Mouse (Mus musculus) limb, embryonic 14.5 days (tissue): Measurements from ENCODE around the gene Cltc. TPM values are rescaled to one million over a fixed set of nuclear protein-coding genes. Genes with fewer than 3 reads are reported as not detected.

Experiments used
- ATAC-seq: fragments of 200-750 bp; cut with Nextera tagmentation; 2 replicates; pipeline ENCODE4 v1.8.0; 2017; ENCODE audit warnings: low read depth, moderate number of reproducible peaks, moderate TSS enrichment; ENCODE audit not compliant: low FRiP score
- DNase-seq: peaks from one replicate; pipeline ENCODE4 v3.0.0-alpha.2; 2015; ENCODE audit warnings: low spot score
- H3K27ac ChIP-seq: fragments of 300-500 bp; sonication (generic); replicated peaks from 2 replicates; pipeline ENCODE4 v1.5.1; 2014; ENCODE audit warnings: low read depth, mild to moderate bottlenecking, low read length, moderate library complexity, mixed read lengths
- H3K27me3 ChIP-seq: fragments of 300-500 bp; sonication (generic); 2 replicates; pipeline ENCODE4 v1.6.1; 2014; ENCODE audit warnings: low read length, mixed read lengths; ENCODE audit not compliant: control insufficient read depth, insufficient read depth
- H3K36me3 ChIP-seq: fragments of 300-500 bp; sonication (generic); 2 replicates; pipeline ENCODE4 v1.6.1; 2014; ENCODE audit warnings: mild to moderate bottlenecking, low read length, moderate library complexity, mixed read lengths; ENCODE audit not compliant: control insufficient read depth, insufficient read depth
- H3K4me1 ChIP-seq: fragments of 300-500 bp; sonication (generic); 2 replicates; pipeline ENCODE4 v1.6.1; 2014; ENCODE audit warnings: antibody characterized with exemption, low read length, mixed read lengths; ENCODE audit not compliant: control insufficient read depth, insufficient read depth
- H3K4me2 ChIP-seq: fragments of 300-500 bp; sonication (generic); replicated peaks from 2 replicates; pipeline ENCODE4 v1.6.1; 2014; ENCODE audit warnings: low read depth, mild to moderate bottlenecking, low read length, moderate library complexity; ENCODE audit not compliant: severe bottlenecking
- H3K4me3 ChIP-seq: fragments of 300-500 bp; sonication (generic); replicated peaks from 2 replicates; pipeline ENCODE4 v1.5.1; 2014; ENCODE audit warnings: low read length
- H3K9ac ChIP-seq: fragments of 300-500 bp; sonication (generic); 2 replicates; pipeline ENCODE4 v1.6.1; 2014; ENCODE audit warnings: mild to moderate bottlenecking, low read depth, low read length, moderate library complexity; ENCODE audit not compliant: severe bottlenecking
- H3K9me3 ChIP-seq: fragments of 300-500 bp; sonication (generic); 2 replicates; pipeline ENCODE4 v1.6.1; 2016; ENCODE audit warnings: low read length; ENCODE audit not compliant: control insufficient read depth
- POLR2A ChIP-seq: fragments of 200-500 bp; IDR thresholded peaks from 2 replicates; pipeline ENCODE4 v1.8.0; 2012; ENCODE audit warnings: inconsistent platforms, mild to moderate bottlenecking, moderate library complexity, borderline replicate concordance; ENCODE audit not compliant: insufficient read depth, insufficient read length; ENCODE audit errors: extremely low read depth
- WGBS: fragments of 180-500 bp; shearing (Covaris S2); extraction: QIAGEN DNeasy Blood & Tissue Kit; methylation state at CpG from one replicate; pipeline ENCODE4 v1.1.7; 2014; 5-methylcytosine and 5-hydroxymethylcytosine counted together
- polyA plus RNA-seq, 2 experiments: library from polyadenylated mRNA; depleted of rRNA in 1 of 2; stranded (reverse) in 1 of 2; unstranded in 1 of 2; fragments of >200 nt; fragmentation: Nextera tagmentation in 1 of 2; extraction: Ambion mirVana in 1 of 2; gene quantifications; 2 replicates each; pipeline versions ENCODE4 v1.2.1 to v1.2.3; 2012 to 2014

Cltc gene
- polyA plus RNA-seq, 2 experiments, result 120 to 156 TPM

DNA sequence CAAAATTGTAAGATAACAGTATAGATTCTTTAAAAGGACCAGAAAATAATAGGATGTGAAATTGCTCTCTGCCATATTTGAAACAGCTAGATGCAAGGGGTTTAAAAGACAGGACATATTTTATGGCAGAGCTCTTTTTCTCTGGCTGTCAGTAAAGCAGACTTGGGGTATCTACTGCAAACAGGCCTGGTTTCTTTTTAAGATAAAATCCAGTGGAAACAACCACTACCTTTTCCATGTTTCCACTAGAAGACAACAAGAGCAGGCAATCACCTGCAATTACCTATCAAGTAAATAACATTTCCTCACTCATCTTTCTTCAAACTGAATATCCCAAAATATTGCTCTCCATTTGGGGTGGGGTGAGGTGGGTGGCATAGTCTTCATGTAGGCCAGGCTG is 93.4 kb downstream of the Cltc start:
- no peak for DNase-seq
- TF ChIP-seq POLR2A, result no peak

DNA sequence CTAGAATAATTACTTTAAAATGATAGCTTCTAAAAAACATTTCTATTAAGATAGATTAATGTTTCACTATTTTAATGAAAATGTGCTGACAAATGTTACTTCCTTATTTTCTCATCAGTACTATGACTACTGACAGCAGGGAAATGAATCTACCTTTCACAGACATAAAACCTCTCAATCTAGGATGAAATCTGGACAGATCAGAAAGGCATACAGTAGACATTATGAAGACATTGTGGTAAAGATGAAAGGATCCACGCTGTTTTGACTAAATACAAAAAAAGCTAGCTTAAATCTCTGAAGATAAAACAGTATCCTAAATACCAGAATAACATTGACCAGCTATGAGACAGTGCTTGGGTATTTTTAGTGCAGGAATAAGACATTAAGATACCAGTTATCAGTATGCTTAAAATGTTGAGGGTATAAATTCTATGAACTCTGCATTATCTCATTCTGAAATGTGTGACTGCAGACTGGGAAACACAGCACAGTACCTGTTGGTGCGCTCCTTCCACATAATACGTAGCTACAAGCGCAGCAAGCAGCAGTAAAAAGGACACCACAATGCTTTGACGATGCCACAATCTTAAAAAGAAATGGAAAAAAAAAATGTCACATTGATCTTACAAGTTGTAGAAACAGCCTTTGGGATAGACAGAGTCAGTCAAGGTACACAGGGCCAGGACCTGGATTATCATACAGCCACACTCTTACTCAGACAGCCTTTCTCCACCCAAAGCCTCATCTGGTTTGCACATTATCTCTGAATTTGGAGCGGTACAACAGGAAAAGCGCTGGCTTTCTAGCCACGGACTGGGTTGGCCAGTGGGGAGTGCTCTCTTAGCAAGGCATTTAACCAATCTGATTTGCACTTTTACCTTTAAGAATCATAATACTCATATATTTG is 94.1 kb downstream of the Cltc start:
- Histone ChIP-seq H3K27me3 (no peaks in the 10 kb centered on the region), H3K4me1 (no peaks in the 10 kb centered on the region), H3K9ac (no peak overlapping the region), H3K27ac (no peak overlapping the region), H3K36me3 (peaks cover 48% of the 10 kb centered on the region), H3K9me3 (no peaks in the 10 kb centered on the region), H3K4me3 (no peak overlapping the region), H3K4me2 (no peak overlapping the region)
- DNase-seq, result no peak
- no peak for ATAC-seq
- WGBS, result 94% methylated on average over 8 of the region's 8 CpGs
- no peak for TF ChIP-seq POLR2A

More for the DNA sequence above, 93.4 kb downstream of the Cltc start:
- no peak for ATAC-seq
- no peak overlapping the region for H3K4me3 ChIP-seq
- no peaks in the 10 kb centered on the region for H3K9me3 ChIP-seq
- peaks cover 43% of the 10 kb centered on the region for H3K36me3 ChIP-seq
- H3K4me1 ChIP-seq, result no peaks in the 10 kb centered on the region
- no peak overlapping the region for H3K27ac ChIP-seq
- no peak overlapping the region for H3K9ac ChIP-seq
- no peak overlapping the region for H3K4me2 ChIP-seq
- H3K27me3 ChIP-seq, result no peaks in the 10 kb centered on the region

DNA sequence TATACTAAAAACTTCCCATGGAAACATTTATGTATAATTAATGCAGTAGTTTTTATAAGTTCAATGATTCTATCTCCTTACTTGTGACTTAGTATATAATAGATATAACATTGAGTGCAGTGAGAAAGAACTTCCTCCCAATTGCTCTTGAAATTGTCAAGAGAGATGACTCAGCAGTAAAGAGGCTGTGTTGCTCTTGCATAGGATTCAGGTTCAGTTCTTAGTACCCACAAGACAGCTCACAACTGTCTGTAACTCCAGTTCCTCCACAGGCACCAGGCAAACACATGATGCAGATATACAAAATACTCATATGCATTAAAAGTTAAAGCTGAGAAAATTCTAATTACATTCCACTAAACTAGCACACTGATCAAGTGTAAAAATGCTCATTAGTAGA is 99.5 kb downstream of the Cltc start:
- no peaks in the 10 kb centered on the region for H3K27me3 ChIP-seq
- TF ChIP-seq POLR2A, result no peak

DNA sequence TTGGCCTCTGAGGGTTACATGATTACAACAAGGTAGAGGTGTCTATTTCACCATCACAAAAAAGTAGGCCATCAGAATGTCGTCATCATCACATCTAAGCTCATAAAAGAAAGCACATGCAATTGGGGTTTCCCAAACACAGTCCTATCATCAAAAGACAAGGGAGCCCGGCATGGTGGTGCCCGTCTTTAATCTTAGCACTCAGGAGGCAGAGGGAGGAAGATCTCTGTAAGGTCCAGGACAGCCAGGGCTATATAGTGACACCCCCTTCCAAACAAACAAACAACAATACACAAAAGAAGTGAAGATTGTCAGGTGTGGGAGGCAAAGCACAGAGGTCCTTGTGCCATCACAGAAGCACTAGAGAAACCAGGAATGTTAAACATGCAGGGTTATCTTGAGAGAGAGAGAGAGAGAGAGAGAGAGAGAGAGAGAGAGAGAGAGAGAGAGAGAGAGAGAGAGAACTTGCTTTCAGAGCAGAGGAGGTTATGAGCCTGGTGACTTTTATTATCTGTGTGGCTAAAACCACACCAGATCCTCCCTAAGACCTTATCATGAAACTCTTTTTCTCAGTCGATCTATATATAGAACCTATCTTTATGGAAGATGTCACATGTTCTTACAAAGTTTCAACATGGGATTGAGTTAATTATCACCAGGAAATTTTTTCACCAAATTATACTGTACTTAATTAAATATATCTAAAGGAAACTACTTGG is 100.4 kb downstream of the Cltc start:
- WGBS, result 68% methylated on average over 4 of the region's 4 CpGs
- Histone ChIP-seq H3K9me3 (no peaks in the 10 kb centered on the region), H3K4me1 (no peaks in the 10 kb centered on the region), H3K27ac (no peak overlapping the region), H3K4me3 (no peak overlapping the region), H3K27me3 (no peaks in the 10 kb centered on the region), H3K36me3 (peaks cover 22% of the 10 kb centered on the region), H3K4me2 (no peak overlapping the region), H3K9ac (no peak overlapping the region)
- no peak for TF ChIP-seq POLR2A
- no peak for DNase-seq
- no peak for ATAC-seq

More for the DNA sequence above, 99.5 kb downstream of the Cltc start:
- H3K36me3 ChIP-seq, result peaks cover 25% of the 10 kb centered on the region
- H3K9ac ChIP-seq, result no peak overlapping the region
- H3K4me3 ChIP-seq, result no peak overlapping the region
- no peak overlapping the region for H3K27ac ChIP-seq
- no peak for DNase-seq
- no peaks in the 10 kb centered on the region for H3K9me3 ChIP-seq
- no peak overlapping the region for H3K4me2 ChIP-seq
- ATAC-seq, result no peak
- no peaks in the 10 kb centered on the region for H3K4me1 ChIP-seq

DNA sequence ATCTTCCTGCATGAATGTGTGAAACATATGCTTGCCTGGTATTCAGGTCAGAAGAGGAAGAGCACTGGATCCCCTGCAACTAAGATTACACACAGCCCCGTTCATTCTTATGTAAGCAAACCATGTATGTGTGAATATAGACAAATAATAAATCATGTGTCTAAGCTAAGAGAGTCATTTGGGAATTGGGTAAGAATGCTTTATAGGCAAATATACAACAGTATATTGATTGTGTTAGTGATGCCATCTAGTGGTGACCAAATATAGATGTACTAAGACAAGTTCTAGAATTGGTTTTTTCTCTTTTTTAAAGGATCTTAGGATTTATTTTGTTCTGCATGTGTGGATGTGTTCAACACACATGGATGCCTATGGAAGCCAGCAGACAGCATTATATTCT is 101.7 kb downstream of the Cltc start:
- Histone ChIP-seq H3K27me3 (no peaks in the 10 kb centered on the region), H3K36me3 (peaks cover 12% of the 10 kb centered on the region), H3K9me3 (no peaks in the 10 kb centered on the region), H3K4me3 (no peak overlapping the region), H3K4me2 (no peak overlapping the region), H3K9ac (no peak overlapping the region), H3K27ac (no peak overlapping the region), H3K4me1 (no peaks in the 10 kb centered on the region)
- ATAC-seq (no peak), DNase-seq (peak; percentile 77)
- no peak for TF ChIP-seq POLR2A
- WGBS, result 56% methylated on average over 1 of the region's 1 CpGs
